Mouse (Mus musculus): ENCODE data around the gene Vmp1. TPM values are rescaled to one million over a fixed set of nuclear protein-coding genes. Genes with fewer than 3 reads are reported as not detected.
A peak's percentile ranks its signal among the peaks of the same experiment; 100 is the strongest.

Gene Vmp1
- polyA plus RNA-seq, 1 experiment, result 1.3 TPM

GRCm38 (mm10) chr11:86701151-86701550, 17.5 kb upstream of the Vmp1 start:
- Histone ChIP-seq H3K27me3 (ENCODE audit: control insufficient read depth) (no peaks in the 10 kb centered on the region), H3K4me3 (replicated peaks) (no peak overlapping the region)
- TF ChIP-seq TAL1 (IDR thresholded peaks at IDR 0.05; ENCODE audit: low read length) (no peak), GATA1 (IDR thresholded peaks at IDR 0.05; ENCODE audit: low read length) (no peak)

GRCm38 (mm10) chr11:86695461-86695860, 11.8 kb upstream of the Vmp1 start:
- TF ChIP-seq TAL1 (IDR thresholded peaks at IDR 0.05; ENCODE audit: low read length), result no peak
- no peak for TF ChIP-seq GATA1 (IDR thresholded peaks at IDR 0.05; ENCODE audit: low read length)
- Histone ChIP-seq H3K4me1 (ENCODE audit: control insufficient read depth) (peaks cover 3% of the 10 kb centered on the region; the same call in 1 of the 2 replicates), H3K36me3 (ENCODE audit: control insufficient read depth) (peaks cover 100% of the 10 kb centered on the region), H3K9me3 (ENCODE audit: control insufficient read depth, low read length) (no peaks in the 10 kb centered on the region), H3K27me3 (ENCODE audit: control insufficient read depth) (no peaks in the 10 kb centered on the region), H3K4me3 (replicated peaks) (no peak overlapping the region)

More at GRCm38 (mm10) chr11:86701151-86701550, 17.5 kb upstream of the Vmp1 start:
- Histone ChIP-seq H3K36me3 (ENCODE audit: control insufficient read depth) (peaks cover 99% of the 10 kb centered on the region), H3K4me1 (ENCODE audit: control insufficient read depth) (no peaks in the 10 kb centered on the region), H3K9me3 (ENCODE audit: control insufficient read depth, low read length) (no peaks in the 10 kb centered on the region)

- H3K4me1 ChIP-seq (ENCODE audit: control insufficient read depth), result peaks cover 5% of the 10 kb centered on the region
- no peak for TF ChIP-seq GATA1 (IDR thresholded peaks at IDR 0.05; ENCODE audit: low read length)
- no peak for TF ChIP-seq TAL1 (IDR thresholded peaks at IDR 0.05; ENCODE audit: low read length)
- H3K27me3 ChIP-seq (ENCODE audit: control insufficient read depth), result no peaks in the 10 kb centered on the region
- H3K4me3 ChIP-seq (replicated peaks), result no peak overlapping the region
- peaks cover 99% of the 10 kb centered on the region for H3K36me3 ChIP-seq (ENCODE audit: control insufficient read depth)
- H3K9me3 ChIP-seq (ENCODE audit: control insufficient read depth, low read length), result no peaks in the 10 kb centered on the region
These were observed 8.9 kb upstream of the Vmp1 start for GRCm38 (mm10) chr11:86692546-86692945.

GRCm38 (mm10) chr11:86691956-86692355, 8.3 kb upstream of the Vmp1 start:
- H3K4me3 ChIP-seq (replicated peaks), result no peak overlapping the region
- no peak for TF ChIP-seq TAL1 (IDR thresholded peaks at IDR 0.05; ENCODE audit: low read length)
- H3K9me3 ChIP-seq (ENCODE audit: control insufficient read depth, low read length), result no peaks in the 10 kb centered on the region
- peaks cover 99% of the 10 kb centered on the region for H3K36me3 ChIP-seq (ENCODE audit: control insufficient read depth)
- no peaks in the 10 kb centered on the region for H3K27me3 ChIP-seq (ENCODE audit: control insufficient read depth)
- H3K4me1 ChIP-seq (ENCODE audit: control insufficient read depth), result peaks cover 10% of the 10 kb centered on the region

GRCm38 (mm10) chr11:86691482-86691881, 7.8 kb upstream of the Vmp1 start:
- Histone ChIP-seq H3K9me3 (ENCODE audit: control insufficient read depth, low read length) (no peaks in the 10 kb centered on the region), H3K4me3 (replicated peaks) (no peak overlapping the region), H3K36me3 (ENCODE audit: control insufficient read depth) (peaks cover 99% of the 10 kb centered on the region), H3K27me3 (ENCODE audit: control insufficient read depth) (no peaks in the 10 kb centered on the region), H3K4me1 (ENCODE audit: control insufficient read depth) (peaks cover 13% of the 10 kb centered on the region)
- TF ChIP-seq TAL1 (IDR thresholded peaks at IDR 0.05; ENCODE audit: low read length), result no peak
- TF ChIP-seq GATA1 (IDR thresholded peaks at IDR 0.05; ENCODE audit: low read length), result no peak

GRCm38 (mm10) chr11:86690383-86690782, 6.7 kb upstream of the Vmp1 start:
- Histone ChIP-seq H3K9me3 (ENCODE audit: control insufficient read depth, low read length) (no peaks in the 10 kb centered on the region), H3K27me3 (ENCODE audit: control insufficient read depth) (no peaks in the 10 kb centered on the region), H3K4me1 (ENCODE audit: control insufficient read depth) (peaks cover 23% of the 10 kb centered on the region), H3K36me3 (ENCODE audit: control insufficient read depth) (peaks cover 99% of the 10 kb centered on the region), H3K4me3 (replicated peaks) (no peak overlapping the region)
- TF ChIP-seq GATA1 (IDR thresholded peaks at IDR 0.05; ENCODE audit: low read length), result no peak
- TF ChIP-seq TAL1 (IDR thresholded peaks at IDR 0.05; ENCODE audit: low read length), result no peak

- Histone ChIP-seq H3K4me3 (replicated peaks) (peak overlapping the region; percentile 91), H3K27me3 (ENCODE audit: control insufficient read depth) (no peaks in the 10 kb centered on the region), H3K9me3 (ENCODE audit: control insufficient read depth, low read length) (no peaks in the 10 kb centered on the region), H3K4me1 (ENCODE audit: control insufficient read depth) (peaks cover 53% of the 10 kb centered on the region), H3K36me3 (ENCODE audit: control insufficient read depth) (peaks cover 56% of the 10 kb centered on the region)
- TF ChIP-seq TAL1 (IDR thresholded peaks at IDR 0.05; ENCODE audit: low read length) (no peak), GATA1 (IDR thresholded peaks at IDR 0.05; ENCODE audit: low read length) (no peak)
These were observed 1.7 kb upstream of the Vmp1 start for GRCm38 (mm10) chr11:86685366-86685765.

- H3K4me3 ChIP-seq (replicated peaks), result peak overlapping the region; percentile 91
- H3K27me3 ChIP-seq (ENCODE audit: control insufficient read depth), result no peaks in the 10 kb centered on the region
- peaks cover 62% of the 10 kb centered on the region for H3K4me1 ChIP-seq (ENCODE audit: control insufficient read depth)
- H3K36me3 ChIP-seq (ENCODE audit: control insufficient read depth), result peaks cover 54% of the 10 kb centered on the region
- TF ChIP-seq GATA1 (IDR thresholded peaks at IDR 0.05; ENCODE audit: low read length) (no peak), TAL1 (IDR thresholded peaks at IDR 0.05; ENCODE audit: low read length) (no peak)
- H3K9me3 ChIP-seq (ENCODE audit: control insufficient read depth, low read length), result no peaks in the 10 kb centered on the region
These were observed 733 bp upstream of the Vmp1 start for GRCm38 (mm10) chr11:86684126-86685012.

GRCm38 (mm10) chr11:86682861-86683260, 775 bp downstream of the Vmp1 start:
- H3K4me1 ChIP-seq (ENCODE audit: control insufficient read depth), result peaks cover 68% of the 10 kb centered on the region

More at GRCm38 (mm10) chr11:86682861-86683260, 775 bp downstream of the Vmp1 start:
- TF ChIP-seq TAL1 (IDR thresholded peaks at IDR 0.05; ENCODE audit: low read length) (no peak), GATA1 (IDR thresholded peaks at IDR 0.05; ENCODE audit: low read length) (no peak)
- Histone ChIP-seq H3K27me3 (ENCODE audit: control insufficient read depth) (no peaks in the 10 kb centered on the region), H3K9me3 (ENCODE audit: control insufficient read depth, low read length) (no peaks in the 10 kb centered on the region), H3K4me3 (replicated peaks) (peak overlapping the region; percentile 91), H3K36me3 (ENCODE audit: control insufficient read depth) (peaks cover 47% of the 10 kb centered on the region)

Measured in erythroblast, embryonic 14.5 days (primary cell).